24 mouse cellular contexts compared by ENCODE assay signal in genomic region chr19:26837626-26838025, GRCm38 (mm10). TPM values are rescaled to one million over a fixed set of nuclear protein-coding genes. Genes with fewer than 3 reads are reported as not detected.
"Had no signal": no experiment of that assay in that cellular context is flagged by ENCODE, and none has a peak within 500 bp of the region (broad histone marks: within the 10 kb centered on the region; RNA-seq: fewer than 3 reads in every experiment).

No protein-coding gene starts in this region.

- H3K4me2 ChIP-seq: neural tube, embryonic 13.5 days; neural tube, embryonic 15.5 days; stomach, embryonic 15.5 days had no signal

- H3K27ac ChIP-seq: neural tube, embryonic 13.5 days; neural tube, embryonic 15.5 days; stomach, embryonic 15.5 days; stomach, postnatal 0 days had no signal

- H3K36me3 ChIP-seq: neural tube, embryonic 13.5 days; neural tube, embryonic 15.5 days; stomach, embryonic 15.5 days had no signal

- H3K9ac ChIP-seq: neural tube, embryonic 13.5 days; neural tube, embryonic 15.5 days; stomach, embryonic 15.5 days had no signal

- DNase-seq: retina, postnatal 1 day; right cerebral cortex, adult 18-20 months; right cerebral cortex, postnatal 14 days; right cerebral cortex, postnatal 25 days; right cerebral cortex, postnatal 4 days; spleen, adult 18-20 months; thymus, adult 18-20 months; thymus, adult 2 months; thymus, postnatal 25 days; thymus, postnatal 36 days; thymus, postnatal 4 days had no signal

- H3K4me3 ChIP-seq: neural tube, embryonic 13.5 days; neural tube, embryonic 15.5 days; stomach, embryonic 15.5 days had no signal

- H3K9me3 ChIP-seq: neural tube, embryonic 13.5 days; neural tube, embryonic 15.5 days; stomach, embryonic 15.5 days had no signal

- H3K27me3 ChIP-seq: neural tube, embryonic 13.5 days; neural tube, embryonic 15.5 days; stomach, embryonic 15.5 days had no signal

- H3K4me1 ChIP-seq: neural tube, embryonic 13.5 days; neural tube, embryonic 15.5 days; stomach, embryonic 15.5 days had no signal

RNA-seq across cellular contexts. Expression of gene Gm815, which starts 48.1 kb away (rescaled TPM):
- total RNA-seq: neutrophil, adult 5-6 weeks had no signal
- polyA plus RNA-seq: neural tube, embryonic 13.5 days; neural tube, embryonic 14.5 days; neural tube, embryonic 15.5 days; small intestine, adult 2 months; spleen, adult 2 months; stomach, embryonic 14.5 days; stomach, embryonic 15.5 days; stomach, embryonic 16.5 days; stomach, postnatal 0 days; testis, adult 2 months; thymus, adult 2 months; thymus, postnatal 0 days; urinary bladder, adult 2 months had no signal
